Mouse (Mus musculus) intestine, embryonic 14.5 days (tissue): ENCODE measurements around the gene Slc35b2. TPM values are rescaled to one million over a fixed set of nuclear protein-coding genes. Genes with fewer than 3 reads are reported as not detected.

Source experiments
- ATAC-seq: fragments of 200-750 bp; cut with Nextera tagmentation; replicated peaks from 2 replicates; pipeline ENCODE4 v1.8.0; 2017; ENCODE audit warnings: low read depth, moderate number of reproducible peaks, moderate TSS enrichment, moderate library complexity; ENCODE audit not compliant: low FRiP score, low TSS enrichment
- DNase-seq: peaks from one replicate; pipeline ENCODE4 v3.0.0-alpha.2; 2018; ENCODE audit warnings: low spot score
- H3K27ac ChIP-seq: fragments of 300-500 bp; sonication (generic); 2 replicates; pipeline ENCODE4 v1.5.1; 2014; ENCODE audit warnings: low read depth, mild to moderate bottlenecking, control low read depth
- H3K27me3 ChIP-seq: fragments of 300-500 bp; sonication (generic); replicated peaks from 2 replicates; pipeline ENCODE4 v1.6.1; 2014; ENCODE audit warnings: low read length, control low read depth; ENCODE audit not compliant: control insufficient read depth, insufficient read depth
- H3K36me3 ChIP-seq: fragments of 300-500 bp; sonication (generic); 2 replicates; pipeline ENCODE4 v1.6.1; 2014; ENCODE audit warnings: low read length, control low read depth; ENCODE audit not compliant: control insufficient read depth, insufficient read depth
- H3K4me1 ChIP-seq: fragments of 300-500 bp; sonication (generic); replicated peaks from 2 replicates; pipeline ENCODE4 v1.6.1; 2014; ENCODE audit warnings: low read length, control low read depth, mixed read lengths; ENCODE audit not compliant: control insufficient read depth, insufficient read depth
- H3K4me2 ChIP-seq: fragments of 300-500 bp; sonication (generic); 2 replicates; pipeline ENCODE4 v1.6.1; 2014; ENCODE audit warnings: low read length
- H3K4me3 ChIP-seq: fragments of 300-500 bp; sonication (generic); 2 replicates; pipeline ENCODE4 v1.5.1; 2014; ENCODE audit warnings: low read depth, low read length, control low read depth, mixed read lengths
- H3K9ac ChIP-seq: fragments of 300-500 bp; sonication (generic); 2 replicates; pipeline ENCODE4 v1.6.1; 2014; ENCODE audit warnings: mild to moderate bottlenecking, low read length
- H3K9me3 ChIP-seq: fragments of 300-500 bp; sonication (generic); 2 replicates; pipeline ENCODE4 v1.6.1; 2016; ENCODE audit warnings: low read length, control low read depth; ENCODE audit not compliant: control insufficient read depth
- WGBS: fragments of 180-500 bp; shearing (Covaris S2); extraction: QIAGEN DNeasy Blood & Tissue Kit; methylation state at CpG from one replicate; pipeline ENCODE4 v1.1.7; 2014; 5-methylcytosine and 5-hydroxymethylcytosine counted together
- polyA plus RNA-seq: library from polyadenylated mRNA; unstranded; fragments of >200 nt; fragmentation: Nextera tagmentation; extraction: Ambion mirVana; gene quantifications from 2 replicates; pipeline ENCODE4 v1.2.1, GENCODE M21; 2014

Gene Slc35b2
- 136 and 146 TPM in 2 replicates for polyA plus RNA-seq

DNA sequence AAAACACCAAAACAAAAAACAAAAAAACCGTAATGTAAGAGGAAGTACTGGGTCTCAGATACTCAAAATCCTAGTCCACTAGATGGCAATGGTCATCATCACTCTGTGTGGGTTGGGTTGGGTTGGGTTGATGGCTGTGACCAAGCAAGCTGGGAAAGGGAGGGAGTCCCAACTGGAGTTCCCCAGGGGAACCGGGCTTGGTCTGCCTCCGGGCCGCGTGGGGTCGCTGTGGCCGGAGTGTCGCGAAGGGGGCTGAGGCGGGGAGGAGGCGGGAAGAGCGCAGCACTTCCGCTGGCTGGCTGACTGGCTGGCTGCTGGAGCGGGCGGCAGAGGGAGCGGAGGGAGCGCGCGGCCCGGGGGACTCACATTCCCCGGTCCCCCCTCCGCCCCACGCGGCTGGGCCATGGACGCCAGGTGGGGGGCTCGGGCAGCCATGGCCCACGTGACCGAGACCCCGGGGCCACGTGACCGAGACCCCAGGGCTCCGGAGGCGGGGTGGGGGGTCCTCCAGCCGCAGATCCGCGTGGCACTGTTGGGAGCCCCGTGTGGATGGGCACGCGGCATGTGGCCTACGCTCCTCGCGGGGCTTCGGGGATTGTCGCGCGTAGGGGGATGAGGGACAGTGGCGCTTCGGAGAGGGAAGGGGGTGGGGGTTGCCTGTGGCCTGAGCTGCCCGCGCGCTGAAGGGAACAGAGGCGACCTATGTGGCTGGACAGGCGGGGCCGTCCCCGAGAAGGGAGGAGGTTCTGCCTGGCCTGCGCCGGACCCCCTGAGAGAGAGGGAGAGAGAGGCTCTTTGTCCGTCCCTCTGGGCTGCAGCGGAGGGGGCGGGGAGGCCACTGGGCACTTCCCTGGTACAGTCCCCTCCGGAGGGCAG lies at the start of gene Slc35b2:
TSS of gene Slc35b2 (plus strand) at position 220 of the 876 bp plus-strand sequence.
- Histone ChIP-seq H3K36me3 (peaks cover 39% of the 10 kb centered on the region), H3K9ac (peak within 1 kb of the TSS; percentile 90), H3K4me2 (peak within 1 kb of the TSS; percentile 93), H3K4me1 (peaks cover 21% of the 10 kb centered on the region), H3K27me3 (no peaks in the 10 kb centered on the region), H3K27ac (peak within 1 kb of the TSS; percentile 82), H3K9me3 (no peaks in the 10 kb centered on the region), H3K4me3 (peak within 1 kb of the TSS; percentile 75)
- ATAC-seq, result peak; percentile 70
- DNase-seq, result peak; percentile 94
- WGBS, result under 1% methylated on average over 60 of the region's 61 CpGs

DNA sequence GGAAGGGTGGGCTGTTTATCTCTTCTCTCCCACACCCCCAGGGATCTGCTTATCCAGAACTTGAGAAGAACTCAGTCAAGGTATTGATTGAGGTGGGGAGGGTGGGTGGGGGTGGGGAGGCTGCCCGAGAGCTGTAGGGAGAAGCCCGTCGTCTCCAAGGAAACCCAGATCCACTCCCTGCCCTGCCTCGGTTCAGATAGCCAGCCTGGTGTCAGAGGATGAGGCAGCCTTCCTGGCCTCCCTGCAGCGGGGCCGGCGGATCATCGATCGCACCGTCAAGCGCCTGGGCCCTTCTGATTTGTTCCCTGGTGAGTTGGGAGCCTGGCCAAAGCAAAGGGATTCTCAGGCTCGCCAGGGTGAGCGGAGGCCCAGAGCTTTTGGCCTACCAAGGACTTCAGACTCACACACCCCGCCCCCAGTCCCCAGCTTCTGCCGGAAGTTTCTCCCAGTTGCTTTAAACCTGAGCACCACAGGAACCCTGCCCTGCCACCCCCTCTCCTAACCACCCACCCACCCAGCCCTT lies 48.4 kb upstream of the Slc35b2 start:
- no peak for DNase-seq
- peaks cover 35% of the 10 kb centered on the region for H3K36me3 ChIP-seq
- 51% methylated on average over 15 of the region's 15 CpGs for WGBS

DNA sequence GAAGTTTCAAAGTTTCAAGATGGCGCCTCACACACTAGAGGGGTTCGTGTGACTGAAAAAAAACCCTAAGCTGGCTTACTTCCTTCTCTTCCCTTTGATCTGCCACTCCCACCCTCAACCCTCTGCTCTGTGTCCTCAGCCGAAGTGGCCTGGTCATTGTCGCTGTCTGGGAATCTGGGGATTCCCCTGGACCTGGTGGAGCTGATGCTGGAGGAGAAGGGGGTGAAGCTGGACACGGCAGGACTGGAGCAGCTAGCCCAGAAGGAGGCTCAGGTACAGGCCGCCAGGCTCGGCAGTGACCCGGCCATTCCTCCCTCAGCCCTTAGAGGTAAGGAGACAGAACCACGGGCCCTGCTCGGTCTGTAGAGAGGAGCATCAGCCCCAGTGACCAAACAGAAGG lies 47.9 kb upstream of the Slc35b2 start:
- DNase-seq (no peak), ATAC-seq (no peak)
- Histone ChIP-seq H3K9ac (no peak overlapping the region), H3K27me3 (no peaks in the 10 kb centered on the region), H3K27ac (no peak overlapping the region), H3K4me2 (no peak overlapping the region), H3K4me1 (no peaks in the 10 kb centered on the region), H3K9me3 (no peaks in the 10 kb centered on the region), H3K36me3 (peaks cover 36% of the 10 kb centered on the region), H3K4me3 (no peak overlapping the region)
- WGBS, result 74% methylated on average over 10 of the region's 10 CpGs

More for the DNA sequence above, 48.4 kb upstream of the Slc35b2 start:
- Histone ChIP-seq H3K4me2 (no peak overlapping the region), H3K4me3 (no peak overlapping the region), H3K27ac (no peak overlapping the region), H3K9me3 (no peaks in the 10 kb centered on the region), H3K9ac (no peak overlapping the region), H3K4me1 (no peaks in the 10 kb centered on the region), H3K27me3 (no peaks in the 10 kb centered on the region)
- 0 out of 2 replicates have a peak, but pooled peaks have one; percentile 37 for ATAC-seq

DNA sequence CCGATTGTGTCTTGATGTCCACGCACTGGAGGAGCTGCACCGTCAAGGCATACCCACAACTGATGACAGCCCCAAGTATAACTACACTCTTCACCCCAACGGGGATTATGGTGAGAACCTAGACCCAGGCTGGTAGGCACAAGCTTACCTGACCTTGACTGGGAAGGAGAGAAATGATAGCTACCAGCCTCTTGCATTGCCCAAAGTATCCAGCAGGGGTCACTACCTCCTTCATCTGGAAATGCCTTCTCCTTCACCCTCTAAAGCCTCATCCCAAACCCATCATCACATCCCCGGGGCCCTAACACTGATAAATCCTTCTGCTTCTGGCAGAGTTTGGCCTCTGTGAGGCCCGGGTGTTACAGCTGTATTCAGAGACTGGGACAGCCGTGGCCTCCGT lies 47.2 kb upstream of the Slc35b2 start:
- Histone ChIP-seq H3K27ac (no peak overlapping the region), H3K4me1 (no peaks in the 10 kb centered on the region), H3K27me3 (no peaks in the 10 kb centered on the region), H3K9me3 (no peaks in the 10 kb centered on the region), H3K9ac (no peak overlapping the region), H3K4me3 (no peak overlapping the region), H3K4me2 (no peak overlapping the region), H3K36me3 (peaks cover 31% of the 10 kb centered on the region)
- ATAC-seq (no peak; the same call in 1 of the 2 replicates), DNase-seq (peak; percentile 94)
- 49% methylated on average over 8 of the region's 8 CpGs for WGBS

DNA sequence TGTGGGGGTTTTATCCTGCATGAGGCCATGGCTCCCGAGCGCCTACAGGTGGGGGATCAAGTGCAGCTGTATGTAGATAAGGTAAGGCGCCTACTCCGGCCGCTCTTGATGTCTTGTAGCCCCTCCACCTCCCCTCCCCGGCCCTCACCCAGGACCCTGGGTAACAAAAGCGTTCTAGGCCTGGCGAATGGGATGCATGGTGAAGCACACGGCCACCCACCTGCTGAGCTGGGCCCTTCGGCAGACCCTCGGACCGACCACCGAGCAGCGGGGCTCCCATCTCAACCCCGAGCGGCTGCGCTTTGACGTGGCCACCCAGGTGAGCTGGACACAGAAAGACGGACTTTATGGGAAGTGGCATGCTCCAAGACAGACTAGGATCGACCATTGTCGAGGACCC lies 46.5 kb upstream of the Slc35b2 start:
- DNase-seq (no peak), ATAC-seq (no peak)
- H3K27me3 ChIP-seq, result no peaks in the 10 kb centered on the region
- WGBS, result 94% methylated on average over 21 of the region's 21 CpGs
- no peak overlapping the region for H3K4me3 ChIP-seq
- peaks cover 28% of the 10 kb centered on the region for H3K36me3 ChIP-seq
- no peak overlapping the region for H3K4me2 ChIP-seq
- no peaks in the 10 kb centered on the region for H3K9me3 ChIP-seq
- no peaks in the 10 kb centered on the region for H3K4me1 ChIP-seq
- no peak overlapping the region for H3K27ac ChIP-seq
- H3K9ac ChIP-seq, result no peak overlapping the region

DNA sequence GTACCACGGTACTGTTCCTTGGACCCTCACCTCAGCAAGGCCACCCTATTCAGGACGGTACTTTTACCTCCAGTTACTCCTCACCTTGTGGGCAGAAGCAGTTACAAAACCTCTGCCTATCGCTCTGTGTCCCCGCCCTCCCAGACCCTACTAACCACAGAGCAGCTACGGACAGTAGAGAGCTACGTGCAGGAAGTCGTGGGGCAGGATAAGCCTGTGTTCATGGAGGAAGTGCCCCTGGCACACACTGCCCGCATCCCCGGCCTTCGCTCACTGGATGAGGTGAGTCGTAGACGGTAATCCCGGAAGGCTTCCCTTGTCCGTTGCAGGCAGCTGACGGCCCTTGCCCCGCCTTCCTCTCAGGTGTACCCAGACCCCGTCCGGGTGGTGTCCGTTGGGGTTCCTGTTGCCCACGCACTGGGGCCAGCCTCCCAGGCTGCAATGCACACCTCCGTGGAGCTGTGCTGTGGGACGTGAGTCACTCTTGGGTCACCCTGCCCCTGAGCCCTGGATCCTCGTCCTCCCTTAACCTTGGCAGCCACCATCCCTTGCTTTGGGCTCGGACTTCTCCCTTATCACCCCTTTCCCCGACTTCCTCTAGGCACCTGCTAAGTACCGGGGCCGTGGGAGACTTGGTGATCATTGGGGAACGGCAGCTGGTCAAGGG lies 46.0 kb upstream of the Slc35b2 start:
- Histone ChIP-seq H3K27ac (no peak overlapping the region), H3K9ac (no peak overlapping the region), H3K27me3 (no peaks in the 10 kb centered on the region), H3K36me3 (peaks cover 28% of the 10 kb centered on the region), H3K4me2 (no peak overlapping the region), H3K4me1 (0 out of 2 replicates have a peak, but pooled peaks cover 4% of the 10 kb centered on the region), H3K4me3 (no peak overlapping the region), H3K9me3 (no peaks in the 10 kb centered on the region)
- DNase-seq (no peak), ATAC-seq (no peak)
- WGBS, result 92% methylated on average over 28 of the region's 28 CpGs

DNA sequence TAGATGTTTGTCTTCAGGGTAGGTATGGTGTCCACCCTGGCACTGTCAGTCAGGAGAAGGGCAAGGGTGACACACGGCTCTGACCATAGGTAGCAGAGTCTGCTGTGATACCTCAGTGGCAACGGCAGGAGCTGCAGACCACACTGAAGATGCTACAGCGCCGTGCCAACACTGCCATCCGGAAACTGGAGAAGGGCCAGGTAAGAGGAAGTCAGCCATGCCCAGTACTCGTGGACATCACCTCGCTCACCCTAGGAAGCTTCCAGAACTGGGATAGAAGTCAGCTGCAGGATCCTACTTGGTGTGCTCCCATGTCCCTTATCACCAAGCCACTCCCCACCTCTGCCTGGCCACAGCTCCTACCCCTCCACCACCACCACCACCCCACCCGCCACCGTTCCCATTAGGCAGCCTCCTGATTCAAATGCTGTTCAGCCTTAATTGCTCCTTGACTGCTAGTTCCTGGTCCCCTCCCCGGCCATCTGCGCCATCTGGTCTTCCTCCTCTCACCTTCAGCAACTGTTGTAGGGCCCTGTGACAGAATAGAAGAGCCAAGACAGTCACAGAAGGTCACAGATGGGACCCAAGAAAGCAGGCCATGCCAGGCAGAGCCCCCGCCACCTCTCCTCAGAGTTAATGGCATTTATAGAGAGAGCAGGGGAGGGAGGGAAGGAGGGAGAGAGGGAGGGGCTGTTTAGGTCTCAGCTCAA lies 44.8 kb upstream of the Slc35b2 start:
- 71% methylated on average over 12 of the region's 12 CpGs for WGBS
- peaks cover 6% of the 10 kb centered on the region; the same call in 1 of the 2 replicates for H3K4me1 ChIP-seq
- no peaks in the 10 kb centered on the region for H3K27me3 ChIP-seq
- no peaks in the 10 kb centered on the region for H3K9me3 ChIP-seq
- no peak for DNase-seq
- H3K9ac ChIP-seq, result no peak overlapping the region
- no peak overlapping the region for H3K27ac ChIP-seq
- H3K36me3 ChIP-seq, result peaks cover 28% of the 10 kb centered on the region
- H3K4me2 ChIP-seq, result no peak overlapping the region
- no peak for ATAC-seq
- H3K4me3 ChIP-seq, result no peak overlapping the region

DNA sequence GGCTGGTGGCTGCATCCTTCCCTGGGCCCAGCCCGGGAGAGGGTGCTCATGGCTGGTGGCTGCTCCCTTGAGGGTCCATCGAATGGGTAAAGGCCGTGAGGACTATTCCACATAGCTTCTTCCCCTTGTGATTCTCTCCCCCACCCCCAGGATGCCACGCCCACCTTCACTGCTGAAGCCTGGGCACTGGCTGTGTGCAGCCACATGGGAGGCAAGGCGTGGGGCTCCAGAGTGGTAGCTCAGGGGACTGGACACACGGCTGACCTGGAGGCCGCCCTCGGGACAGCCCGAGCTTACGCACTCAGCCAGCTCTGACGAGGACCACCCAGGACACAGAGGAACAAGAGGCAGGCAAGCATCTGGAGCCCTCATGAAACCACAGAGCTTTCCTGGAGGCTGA lies 43.5 kb upstream of the Slc35b2 start:
- no peak overlapping the region for H3K4me3 ChIP-seq

More for the DNA sequence above, 43.5 kb upstream of the Slc35b2 start:
- Histone ChIP-seq H3K9ac (no peak overlapping the region), H3K4me2 (no peak overlapping the region), H3K4me1 (peaks cover 6% of the 10 kb centered on the region; the same call in 1 of the 2 replicates), H3K36me3 (peaks cover 28% of the 10 kb centered on the region), H3K27me3 (peaks cover 9% of the 10 kb centered on the region), H3K27ac (no peak overlapping the region), H3K9me3 (no peaks in the 10 kb centered on the region)
- ATAC-seq (no peak), DNase-seq (no peak)
- 78% methylated on average over 11 of the region's 11 CpGs for WGBS
